Mouse (Mus musculus) heart, adult 2 months (tissue): ENCODE data around the gene Rcor1.

ENCODE experiments used
- CTCF ChIP-seq: fragments of 200-600 bp; IDR thresholded peaks from 2 replicates; pipeline ENCODE4 v1.8.1; 2022; ENCODE audit warnings: antibody characterized with exemption, mild to moderate bottlenecking, moderate library complexity
- POLR2A ChIP-seq: fragments of 200-500 bp; IDR thresholded peaks from 2 replicates; pipeline ENCODE4 v1.6.1; 2011; ENCODE audit warnings: mild to moderate bottlenecking, low read depth, low read length, control low read depth; ENCODE audit not compliant: insufficient read depth

- TF ChIP-seq CTCF, result no peak
- TF ChIP-seq POLR2A, result peak; percentile 37; the same call in 1 of the 2 replicates
These were observed 31.7 kb upstream of the Rcor1 start for GRCm38 (mm10) chr12:111007134-111008103.
